Mouse (Mus musculus) G1E (cell line): Measurements from ENCODE around the gene Olfr704. TPM values are rescaled to one million over a fixed set of nuclear protein-coding genes. Genes with fewer than 3 reads are reported as not detected.
"Not testable (repeated sequence)": the region's sequence is repeated elsewhere in the genome, so short reads cannot be mapped to it uniquely, and the experiment has no call there.

ENCODE experiments used
- ATAC-seq: 2 replicates; pipeline ENCODE4 v1.8.0; 2016; ENCODE audit warnings: mild to moderate bottlenecking; ENCODE audit not compliant: insufficient number of reproducible peaks, poor library complexity, low FRiP score, severe bottlenecking; ENCODE audit errors: extremely low read depth
- DNase-seq: peaks from one replicate; pipeline ENCODE4 v3.0.0; 2012; ENCODE audit warnings: low spot score
- H3K27me3 ChIP-seq: 2 replicates; pipeline ENCODE4 v1.6.1; 2012; ENCODE audit warnings: mild to moderate bottlenecking, low read length, inconsistent platforms; ENCODE audit not compliant: insufficient read depth
- H3K36me3 ChIP-seq: replicated peaks from 2 replicates; pipeline ENCODE3; 2012; ENCODE audit warnings: mild to moderate bottlenecking, inconsistent platforms
- H3K4me1 ChIP-seq: 2 replicates; pipeline ENCODE4 v1.6.1; 2012; ENCODE audit warnings: low read depth, low read length, inconsistent platforms, mixed read lengths; ENCODE audit not compliant: insufficient read depth
- H3K4me3 ChIP-seq: 2 replicates; pipeline ENCODE4 v1.5.1; 2012; ENCODE audit warnings: low read depth, mild to moderate bottlenecking, inconsistent platforms, low read length, moderate library complexity, mixed read lengths
- H3K9me3 ChIP-seq: replicated peaks from 2 replicates; pipeline ENCODE4 v1.6.1; 2012; ENCODE audit warnings: inconsistent platforms
- CTCF ChIP-seq: IDR thresholded peaks from 2 replicates; pipeline ENCODE4 v1.5.1; 2012; ENCODE audit warnings: low read depth, low read length, inconsistent platforms, mixed read lengths
- GATA1 ChIP-seq: IDR thresholded peaks from 2 replicates; pipeline ENCODE4 v1.6.1; 2012; ENCODE audit warnings: borderline replicate concordance, low read length, inconsistent platforms, mixed read lengths
- GATA2 ChIP-seq: IDR thresholded peaks from 2 replicates; pipeline ENCODE4 v1.6.1; 2012; ENCODE audit warnings: low read depth, low read length, inconsistent platforms, borderline replicate concordance
- POLR2AphosphoS5 ChIP-seq: IDR thresholded peaks from 2 replicates; pipeline ENCODE4 v1.6.1; 2012; ENCODE audit warnings: low read depth, low read length, inconsistent platforms; ENCODE audit not compliant: insufficient replicate concordance
- TAL1 ChIP-seq: conservative IDR thresholded peaks from 2 replicates; pipeline ENCODE4 v1.6.1; 2012; ENCODE audit warnings: low read depth, low read length, inconsistent platforms, mixed read lengths
- polyA plus RNA-seq: library from polyadenylated mRNA; stranded (reverse); fragments of >175 nt; gene quantifications from 2 replicates; pipeline ENCODE4 v1.2.3, GENCODE M21; 2012
- total RNA-seq, 2 experiments: library from RNA; stranded (forward) in 1 of 2; stranded (reverse) in 1 of 2; fragments of 200-1000 nt in 1 of 2; fragments of >200 nt in 1 of 2; fragmentation: Nextera tagmentation in 1 of 2; gene quantifications; 2 replicates each; pipeline ENCODE4 v1.2.3; 2014 to 2017

Gene Olfr704
- total and polyA plus RNA-seq, 3 experiments = 0.22 TPM; not detected in 2

DNA sequence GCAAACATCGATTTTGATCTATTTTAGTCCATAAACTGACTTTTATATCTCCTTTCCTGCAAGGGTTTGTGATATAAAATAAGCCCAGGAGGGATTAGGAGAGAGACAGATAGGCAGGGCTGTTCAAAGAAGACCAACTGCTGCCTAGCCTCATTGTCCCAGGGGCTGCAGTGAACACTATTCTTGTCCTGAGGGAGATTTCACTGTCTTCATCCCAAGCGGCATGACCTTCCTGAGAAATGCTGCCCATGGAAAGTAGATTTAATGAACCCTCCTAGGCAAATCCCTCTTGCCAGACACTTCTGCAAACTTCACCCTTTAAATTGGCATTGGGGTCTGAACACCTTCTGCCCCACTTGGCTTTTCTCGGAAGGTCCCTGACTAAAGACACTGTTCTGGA is 13.8 kb downstream of the Olfr704 start, which contains the start of gene Olfr705:
Gene Olfr705, minus strand, starts transcription at position 101 of the 400 bp plus-strand sequence.
- ATAC-seq = no peak
- Histone ChIP-seq H3K27me3 (no peaks in the 10 kb centered on the region), H3K36me3 (no peaks in the 10 kb centered on the region), H3K4me1 (no peaks in the 10 kb centered on the region), H3K9me3 (no peaks in the 10 kb centered on the region), H3K4me3 (no peak within 1 kb of the TSS)
- no peak for DNase-seq
- no peak for TF ChIP-seq TAL1
- no peak for TF ChIP-seq GATA2

DNA sequence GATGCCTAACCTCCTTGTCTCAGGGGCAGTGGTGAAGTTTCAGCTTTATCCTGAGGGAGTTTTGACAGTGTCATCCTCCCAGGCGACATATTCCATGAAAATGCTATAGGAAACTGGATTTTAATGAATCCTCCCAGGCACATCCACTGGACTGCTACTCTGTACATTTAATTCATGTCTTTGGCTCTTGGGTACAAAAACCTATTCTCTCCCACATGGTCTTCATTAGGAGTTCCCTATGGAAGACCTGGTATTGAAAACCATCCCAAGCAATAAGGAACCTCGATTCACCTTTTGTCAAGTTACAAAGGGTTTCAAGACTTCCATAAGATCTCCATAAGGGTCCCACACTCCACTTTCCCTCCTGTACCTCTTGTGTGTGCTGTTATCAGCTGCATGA is 25.1 kb downstream of the Olfr704 start, which contains the start of gene Olfr706:
Gene Olfr706, minus strand, starts transcription at position 101 of the 400 bp plus-strand sequence.
- Histone ChIP-seq H3K27me3 (0 out of 2 replicates have a peak, but pooled peaks cover 4% of the 10 kb centered on the region), H3K36me3 (no peaks in the 10 kb centered on the region), H3K4me3 (no peak within 1 kb of the TSS), H3K9me3 (no peaks in the 10 kb centered on the region), H3K4me1 (no peaks in the 10 kb centered on the region)
- TF ChIP-seq GATA1 = no peak
- no peak for TF ChIP-seq POLR2AphosphoS5
- TF ChIP-seq TAL1 = no peak
- TF ChIP-seq CTCF = no peak
- no peak for TF ChIP-seq GATA2
- DNase-seq (no peak), ATAC-seq (no peak)

DNA sequence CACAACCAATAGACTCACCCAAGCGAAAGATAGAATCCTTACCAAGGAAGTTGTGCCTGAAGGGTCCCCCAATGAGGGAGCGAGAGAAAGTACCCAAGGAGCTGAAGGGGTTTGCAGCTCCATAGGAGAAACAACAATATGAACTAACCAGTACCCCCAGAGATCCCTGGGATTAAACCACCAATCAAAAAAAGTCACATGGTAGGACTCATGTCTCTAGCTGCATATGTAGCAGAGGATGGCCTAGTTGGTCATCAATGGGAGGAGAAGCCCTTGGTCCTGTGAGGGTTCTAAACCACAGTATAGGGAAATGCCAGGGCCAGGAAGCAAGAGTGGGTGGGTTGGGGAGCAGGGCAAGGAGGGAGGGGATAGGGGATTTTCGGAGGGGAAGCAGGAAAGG is 38.2 kb downstream of the Olfr704 start, which contains the start of gene Olfr707:
Gene Olfr707, minus strand, starts transcription at position 101 of the 400 bp plus-strand sequence.
- not testable (repeated sequence) for H3K27me3 ChIP-seq, H3K4me3 ChIP-seq, H3K36me3 ChIP-seq, H3K9me3 ChIP-seq, DNase-seq, H3K4me1 ChIP-seq, ATAC-seq

DNA sequence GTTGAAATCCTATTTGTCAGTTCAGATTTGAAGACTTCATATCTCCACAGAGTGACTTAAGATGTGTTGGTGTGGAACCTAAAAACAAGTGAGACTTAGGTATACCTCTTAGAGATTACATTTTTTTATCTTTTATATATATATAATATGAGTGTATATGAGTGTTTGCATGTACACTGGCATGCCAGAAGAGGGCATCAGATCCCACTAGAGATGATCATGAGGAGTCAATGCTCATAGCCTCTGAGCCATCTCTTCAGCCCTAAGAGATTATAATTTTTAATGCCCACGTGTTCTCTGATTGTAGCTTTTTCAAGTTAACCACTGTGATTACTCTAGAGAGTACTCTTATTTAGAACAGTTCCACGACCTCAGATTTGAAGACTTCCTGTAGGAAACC is 44.7 kb downstream of the Olfr704 start, which contains the start of gene Olfr1532-ps1:
Gene Olfr1532-ps1, plus strand, starts transcription at position 326 of the 400 bp plus-strand sequence.
- DNase-seq (no peak), ATAC-seq (no peak)
- H3K36me3 ChIP-seq = no peaks in the 10 kb centered on the region
- TF ChIP-seq TAL1 = no peak
- TF ChIP-seq CTCF = no peak
- no peak within 1 kb of the TSS for H3K4me3 ChIP-seq
- H3K9me3 ChIP-seq = no peaks in the 10 kb centered on the region
- no peaks in the 10 kb centered on the region for H3K27me3 ChIP-seq
- H3K4me1 ChIP-seq = no peaks in the 10 kb centered on the region

Other genes starting within 250 kb of the Olfr704 start
Only the 20 nearest of the 23 such genes appear.
- not detected in 2 replicates for gene Olfr693, start 182.6 kb upstream of the Olfr704 start, total RNA-seq (2014; fragmentation: Nextera tagmentation)
- gene Olfr693, start 182.6 kb upstream of the Olfr704 start, total RNA-seq (2017) = 0.12 and 0.16 TPM in 2 replicates
- gene Olfr693, start 182.6 kb upstream of the Olfr704 start, polyA plus RNA-seq = not detected in 2 replicates
- gene Olfr694, start 171.4 kb upstream of the Olfr704 start, total RNA-seq (2014; fragmentation: Nextera tagmentation) = not detected in 2 replicates
- gene Olfr694, start 171.4 kb upstream of the Olfr704 start, total RNA-seq (2017) = 0.12 and 0.16 TPM in 2 replicates
- not detected in 2 replicates for gene Olfr694, start 171.4 kb upstream of the Olfr704 start, polyA plus RNA-seq
- gene Olfr695, start 146.8 kb upstream of the Olfr704 start, total RNA-seq (2014; fragmentation: Nextera tagmentation) = not detected in 2 replicates
- gene Olfr695, start 146.8 kb upstream of the Olfr704 start, total RNA-seq (2017) = 0.06 and 0.11 TPM in 2 replicates
- gene Olfr695, start 146.8 kb upstream of the Olfr704 start, polyA plus RNA-seq = not detected in 2 replicates
- not detected in 2 replicates for gene Olfr697, start 120.7 kb upstream of the Olfr704 start, total RNA-seq (2014; fragmentation: Nextera tagmentation)
- 0.22 TPM in 1 of 2 replicates, not detected in the other for gene Olfr697, start 120.7 kb upstream of the Olfr704 start, total RNA-seq (2017)
- gene Olfr697, start 120.7 kb upstream of the Olfr704 start, polyA plus RNA-seq = not detected in 2 replicates
- gene Olfr698, start 107.8 kb upstream of the Olfr704 start, total RNA-seq (2014; fragmentation: Nextera tagmentation) = not detected in 2 replicates
- gene Olfr698, start 107.8 kb upstream of the Olfr704 start, total RNA-seq (2017) = 0.06 and 0.11 TPM in 2 replicates
- gene Olfr698, start 107.8 kb upstream of the Olfr704 start, polyA plus RNA-seq = not detected in 2 replicates
- gene Olfr699, start 70.0 kb upstream of the Olfr704 start, total RNA-seq (2014; fragmentation: Nextera tagmentation) = not detected in 2 replicates
- gene Olfr699, start 70.0 kb upstream of the Olfr704 start, total RNA-seq (2017) = 0.06 and 0.11 TPM in 2 replicates
- gene Olfr699, start 70.0 kb upstream of the Olfr704 start, polyA plus RNA-seq = not detected in 2 replicates
- not detected in 2 replicates for gene Olfr700, start 54.4 kb upstream of the Olfr704 start, total RNA-seq (2014; fragmentation: Nextera tagmentation)
- not detected in 2 replicates for gene Olfr700, start 54.4 kb upstream of the Olfr704 start, total RNA-seq (2017)
- not detected in 2 replicates for gene Olfr700, start 54.4 kb upstream of the Olfr704 start, polyA plus RNA-seq
- not detected in 2 replicates for gene Olfr701, start 49.1 kb upstream of the Olfr704 start, total RNA-seq (2014; fragmentation: Nextera tagmentation)
- gene Olfr701, start 49.1 kb upstream of the Olfr704 start, total RNA-seq (2017) = 0.06 and 0.16 TPM in 2 replicates
- gene Olfr701, start 49.1 kb upstream of the Olfr704 start, polyA plus RNA-seq = not detected in 2 replicates
- not detected in 2 replicates for gene Olfr702, start 29.3 kb upstream of the Olfr704 start, total RNA-seq (2014; fragmentation: Nextera tagmentation)
- 0.11 TPM in 1 of 2 replicates, not detected in the other for gene Olfr702, start 29.3 kb upstream of the Olfr704 start, total RNA-seq (2017)
- gene Olfr702, start 29.3 kb upstream of the Olfr704 start, polyA plus RNA-seq = not detected in 2 replicates
- not detected in 2 replicates for gene Olfr703, start 19.8 kb upstream of the Olfr704 start, total RNA-seq (2014; fragmentation: Nextera tagmentation)
- not detected in 2 replicates for gene Olfr703, start 19.8 kb upstream of the Olfr704 start, total RNA-seq (2017)
- gene Olfr703, start 19.8 kb upstream of the Olfr704 start, polyA plus RNA-seq = not detected in 2 replicates
- gene Olfr705, start 13.7 kb downstream of the Olfr704 start, total RNA-seq (2014; fragmentation: Nextera tagmentation) = not detected in 2 replicates
- gene Olfr705, start 13.7 kb downstream of the Olfr704 start, total RNA-seq (2017) = 0.05 TPM in 1 of 2 replicates, not detected in the other
- not detected in 2 replicates for gene Olfr705, start 13.7 kb downstream of the Olfr704 start, polyA plus RNA-seq
- gene Olfr706, start 25.0 kb downstream of the Olfr704 start, total RNA-seq (2014; fragmentation: Nextera tagmentation) = not detected in 2 replicates
- 0.06 TPM in 1 of 2 replicates, not detected in the other for gene Olfr706, start 25.0 kb downstream of the Olfr704 start, total RNA-seq (2017)
- gene Olfr706, start 25.0 kb downstream of the Olfr704 start, polyA plus RNA-seq = not detected in 2 replicates
- not detected in 2 replicates for gene Olfr707, start 38.1 kb downstream of the Olfr704 start, total RNA-seq (2014; fragmentation: Nextera tagmentation)
- gene Olfr707, start 38.1 kb downstream of the Olfr704 start, total RNA-seq (2017) = not detected in 2 replicates
- not detected in 2 replicates for gene Olfr707, start 38.1 kb downstream of the Olfr704 start, polyA plus RNA-seq
- not detected in 2 replicates for gene Olfr1532-ps1, start 44.8 kb downstream of the Olfr704 start, total RNA-seq (2014; fragmentation: Nextera tagmentation)
- not detected in 2 replicates for gene Olfr1532-ps1, start 44.8 kb downstream of the Olfr704 start, total RNA-seq (2017)
- not detected in 2 replicates for gene Olfr1532-ps1, start 44.8 kb downstream of the Olfr704 start, polyA plus RNA-seq
- not detected in 2 replicates for gene Olfr709-ps1, start 69.0 kb downstream of the Olfr704 start, total RNA-seq (2014; fragmentation: Nextera tagmentation)
- gene Olfr709-ps1, start 69.0 kb downstream of the Olfr704 start, total RNA-seq (2017) = 0.05 and 0.06 TPM in 2 replicates
- gene Olfr709-ps1, start 69.0 kb downstream of the Olfr704 start, polyA plus RNA-seq = not detected in 2 replicates
- gene Olfr710, start 85.1 kb downstream of the Olfr704 start, total RNA-seq (2014; fragmentation: Nextera tagmentation) = not detected in 2 replicates
- gene Olfr710, start 85.1 kb downstream of the Olfr704 start, total RNA-seq (2017) = not detected in 2 replicates
- not detected in 2 replicates for gene Olfr710, start 85.1 kb downstream of the Olfr704 start, polyA plus RNA-seq
- gene Olfr6, start 100.8 kb downstream of the Olfr704 start, total RNA-seq (2014; fragmentation: Nextera tagmentation) = not detected in 2 replicates
- 0.12 and 0.22 TPM in 2 replicates for gene Olfr6, start 100.8 kb downstream of the Olfr704 start, total RNA-seq (2017)
- not detected in 2 replicates for gene Olfr6, start 100.8 kb downstream of the Olfr704 start, polyA plus RNA-seq
- not detected in 2 replicates for gene Olfr711, start 112.3 kb downstream of the Olfr704 start, total RNA-seq (2014; fragmentation: Nextera tagmentation)
- gene Olfr711, start 112.3 kb downstream of the Olfr704 start, total RNA-seq (2017) = under 0.01 and 0.11 TPM in 2 replicates
- gene Olfr711, start 112.3 kb downstream of the Olfr704 start, polyA plus RNA-seq = not detected in 2 replicates
- gene Olfr2, start 142.9 kb downstream of the Olfr704 start, total RNA-seq (2014; fragmentation: Nextera tagmentation) = not detected in 2 replicates
- gene Olfr2, start 142.9 kb downstream of the Olfr704 start, total RNA-seq (2017) = 0.06 TPM in 1 of 2 replicates, not detected in the other
- gene Olfr2, start 142.9 kb downstream of the Olfr704 start, polyA plus RNA-seq = not detected in 2 replicates
- not detected in 2 replicates for gene Olfr713, start 168.0 kb downstream of the Olfr704 start, total RNA-seq (2014; fragmentation: Nextera tagmentation)
- 0.05 and 0.12 TPM in 2 replicates for gene Olfr713, start 168.0 kb downstream of the Olfr704 start, total RNA-seq (2017)
- gene Olfr713, start 168.0 kb downstream of the Olfr704 start, polyA plus RNA-seq = not detected in 2 replicates